Mouse (Mus musculus): ENCODE results near the gene Rab35.

The Rab35 gene

GRCm38 (mm10) chr5:115649699-115650098 is 18.0 kb downstream of the Rab35 start:
- DNase-seq (ENCODE audit: low read depth, low spot score) = no peak

DNA sequence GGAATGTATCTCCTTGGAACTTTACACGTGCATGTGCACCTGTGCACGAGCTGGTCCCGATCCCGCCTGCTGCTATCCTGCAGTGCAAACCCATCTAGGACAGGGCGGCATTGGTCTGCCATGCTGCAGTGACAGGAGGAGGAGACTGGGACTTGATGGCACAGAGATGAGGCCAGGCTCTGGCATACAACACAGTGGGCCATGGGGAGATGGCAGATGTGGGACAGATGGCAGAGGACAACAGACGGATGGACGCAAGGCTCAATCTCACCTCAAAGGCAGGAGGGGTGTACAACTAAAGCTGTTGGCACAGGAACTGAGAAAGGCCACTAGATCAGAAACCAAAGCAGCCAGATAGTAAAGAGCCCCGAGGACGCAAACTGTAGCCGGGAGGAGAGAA is 19.2 kb downstream of the Rab35 start:
- no peak for DNase-seq (ENCODE audit: low read depth, low spot score)

- DNase-seq (ENCODE audit: low read depth, low spot score) = no peak
Measured at GRCm38 (mm10) chr5:115651821-115652220, 20.1 kb downstream of the Rab35 start.

- DNase-seq (ENCODE audit: low read depth, low spot score) = peak; percentile 99
Measured at GRCm38 (mm10) chr5:115652681-115653575, 21.2 kb downstream of the Rab35 start.

GRCm38 (mm10) chr5:115653776-115654175 is 22.1 kb downstream of the Rab35 start:
- no peak for DNase-seq (ENCODE audit: low read depth, low spot score)

DNA sequence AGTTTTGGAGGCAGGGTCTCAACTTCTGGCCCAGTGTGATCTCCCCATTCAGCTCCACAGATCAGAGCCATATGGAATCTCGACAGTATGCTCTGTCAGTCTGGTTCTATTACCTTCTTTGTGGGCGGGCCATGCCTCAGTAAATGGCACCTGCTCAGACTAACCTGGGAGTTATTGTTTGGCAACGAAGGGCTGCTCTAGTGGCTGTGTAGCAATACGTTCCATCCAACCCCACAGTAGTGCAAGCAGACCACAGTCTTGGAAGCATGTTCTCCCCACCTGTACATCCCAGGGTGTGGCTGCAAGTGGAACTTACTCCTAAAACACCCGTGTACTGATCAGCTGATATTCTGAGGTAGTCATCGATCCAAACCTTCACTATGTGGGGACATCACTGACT is 25.0 kb downstream of the Rab35 start:
- DNase-seq (ENCODE audit: low read depth, low spot score) = no peak

GRCm38 (mm10) chr5:115657234-115657633 is 25.5 kb downstream of the Rab35 start:
- DNase-seq (ENCODE audit: low read depth, low spot score) = no peak

- no peak for DNase-seq (ENCODE audit: low read depth, low spot score)
Measured at GRCm38 (mm10) chr5:115658352-115658751, 26.6 kb downstream of the Rab35 start.

- no peak for DNase-seq (ENCODE audit: low read depth, low spot score)
Measured at GRCm38 (mm10) chr5:115662658-115663057, 30.9 kb downstream of the Rab35 start.

- DNase-seq (ENCODE audit: low read depth, low spot score) = no peak
Measured at GRCm38 (mm10) chr5:115666366-115667065, 34.8 kb downstream of the Rab35 start.

- DNase-seq (ENCODE audit: low read depth, low spot score) = no peak
Measured at GRCm38 (mm10) chr5:115667210-115667609, 35.5 kb downstream of the Rab35 start.

GRCm38 (mm10) chr5:115667894-115668293 is 36.2 kb downstream of the Rab35 start:
- no peak for DNase-seq (ENCODE audit: low read depth, low spot score)

DNA sequence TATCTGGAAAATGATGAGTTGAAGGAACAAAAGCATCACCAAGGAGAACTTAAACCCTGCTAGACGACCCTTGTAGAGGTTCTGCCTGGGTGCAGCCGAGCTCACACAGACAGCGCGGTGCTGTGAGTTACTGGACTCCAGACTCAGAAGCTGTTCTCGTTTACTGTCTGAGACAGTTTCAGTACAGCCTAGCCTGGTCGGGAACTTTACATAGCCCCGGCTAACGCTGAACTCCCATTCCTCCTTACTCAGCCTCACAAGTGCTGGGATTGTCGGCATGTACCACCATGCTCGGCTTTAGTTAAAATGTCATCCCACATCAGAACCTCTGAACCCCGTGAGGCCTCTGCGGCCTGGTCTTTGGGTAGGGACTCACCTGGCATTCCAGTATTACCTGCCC is 37.3 kb downstream of the Rab35 start:
- DNase-seq (ENCODE audit: low read depth, low spot score) = no peak

GRCm38 (mm10) chr5:115669974-115670373 is 38.3 kb downstream of the Rab35 start:
- DNase-seq (ENCODE audit: low read depth, low spot score) = no peak

DNA sequence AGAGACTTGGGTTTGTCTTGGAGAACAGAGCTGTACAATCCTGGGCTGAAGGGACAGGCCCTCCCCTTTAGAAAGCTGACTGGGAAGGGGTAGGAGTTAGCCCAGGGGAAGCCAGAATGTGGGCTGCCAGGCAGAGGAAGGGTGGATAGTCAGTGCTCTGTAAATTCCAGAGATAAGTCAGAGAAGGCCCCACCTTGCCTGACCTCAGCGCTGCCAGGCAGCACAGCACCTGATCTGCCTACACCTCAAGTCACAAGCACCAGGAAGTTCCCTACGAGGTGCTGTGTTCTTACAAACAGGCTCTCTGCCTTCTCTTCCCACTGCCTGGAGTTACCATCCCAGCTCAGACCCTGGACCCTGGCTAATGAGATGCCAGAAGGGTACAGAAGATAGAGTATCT is 38.7 kb downstream of the Rab35 start:
- DNase-seq (ENCODE audit: low read depth, low spot score) = no peak

GRCm38 (mm10) chr5:115671846-115672245 is 40.1 kb downstream of the Rab35 start:
- DNase-seq (ENCODE audit: low read depth, low spot score) = no peak

GRCm38 (mm10) chr5:115685126-115685525 is 53.4 kb downstream of the Rab35 start:
- no peak for DNase-seq (ENCODE audit: low read depth, low spot score)

GRCm38 (mm10) chr5:115686716-115687115 is 55.0 kb downstream of the Rab35 start:
- DNase-seq (ENCODE audit: low read depth, low spot score) = no peak

DNA sequence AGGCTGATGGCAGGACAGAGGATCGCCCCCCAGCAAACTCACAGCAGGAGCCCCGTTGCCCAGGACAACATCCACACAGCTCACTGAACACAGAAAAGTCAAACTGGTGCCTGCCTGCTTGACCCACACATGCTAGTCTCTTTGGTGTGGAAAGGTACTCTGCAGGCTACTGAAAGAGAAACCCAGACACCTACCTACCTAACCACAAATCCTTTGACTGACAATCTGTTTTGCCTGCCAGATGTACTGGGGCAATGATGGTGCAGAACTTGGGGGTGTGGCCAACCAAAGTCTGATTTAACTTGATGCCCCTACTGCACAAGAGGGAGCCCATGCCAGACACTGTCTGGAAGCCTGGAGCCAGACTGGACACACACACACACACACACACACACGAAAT is 61.6 kb downstream of the Rab35 start:
- peak; percentile 44 for DNase-seq (ENCODE audit: low read depth, low spot score)

GRCm38 (mm10) chr5:115695191-115695770 is 63.6 kb downstream of the Rab35 start:
- peak; percentile 38 for DNase-seq (ENCODE audit: low read depth, low spot score)

DNA sequence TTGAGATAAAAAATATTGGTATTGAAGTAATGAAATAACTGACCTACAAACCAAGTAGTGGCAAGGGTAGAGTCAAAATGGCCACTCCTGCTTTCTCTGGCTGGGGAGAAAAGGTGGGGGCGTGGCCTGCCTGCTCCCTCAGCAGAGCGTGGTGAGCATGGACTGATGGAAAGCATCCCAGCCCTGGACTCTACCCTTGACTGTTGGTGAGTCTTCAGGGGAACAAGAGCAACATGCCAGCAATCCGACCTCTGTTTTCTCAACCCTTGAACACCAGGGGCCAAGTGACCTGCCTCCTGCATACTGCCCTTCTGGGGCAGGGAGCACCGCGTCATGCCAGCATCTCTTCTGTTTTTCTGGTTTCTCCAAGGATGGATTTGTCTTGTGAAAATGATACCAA is 65.1 kb downstream of the Rab35 start:
- no peak for DNase-seq (ENCODE audit: low read depth, low spot score)
